Mouse (Mus musculus): Measurements from ENCODE around the gene Ctdnep1.

Ctdnep1 gene

GRCm38 (mm10) chr11:70031321-70031670 lies 50.3 kb downstream of the Ctdnep1 start:
- no peak for DNase-seq

GRCm38 (mm10) chr11:70038174-70038573 lies 57.2 kb downstream of the Ctdnep1 start:
- DNase-seq, result no peak

GRCm38 (mm10) chr11:70039631-70040030 lies 58.7 kb downstream of the Ctdnep1 start:
- no peak for DNase-seq

- no peak for DNase-seq
These were observed 59.2 kb downstream of the Ctdnep1 start for GRCm38 (mm10) chr11:70040184-70040583.
